Mouse (Mus musculus): ENCODE results near the gene Cpeb1. TPM values are rescaled to one million over a fixed set of nuclear protein-coding genes. Genes with fewer than 3 reads are reported as not detected.

The Cpeb1 gene
- polyA plus RNA-seq, 1 experiment from 2014 or later: 2.0 TPM

DNA sequence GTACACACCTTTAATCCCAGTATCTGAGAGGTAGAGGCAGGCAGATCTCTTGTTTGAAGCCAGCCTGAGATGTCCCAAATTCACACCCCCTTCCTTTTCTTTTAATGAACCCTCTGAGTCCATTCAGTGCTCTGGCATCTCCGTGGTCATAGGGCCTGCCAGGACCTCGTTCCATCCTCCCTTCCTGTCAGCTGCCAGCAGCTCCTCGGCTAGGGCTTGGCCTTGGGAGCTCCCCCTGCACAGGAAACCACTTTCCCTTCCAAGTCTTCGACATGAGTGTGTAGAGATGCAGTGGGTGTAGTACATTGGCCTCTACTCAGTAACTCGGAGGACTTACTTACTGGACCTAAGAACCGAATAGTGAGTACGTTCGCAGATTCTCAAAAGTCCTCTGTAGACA lies 139.7 kb downstream of the Cpeb1 start:
- no peaks in the 10 kb centered on the region for H3K9me3 ChIP-seq
- H3K27me3 ChIP-seq: no peaks in the 10 kb centered on the region
- no peaks in the 10 kb centered on the region for H3K4me1 ChIP-seq
- no peak overlapping the region for H3K4me2 ChIP-seq (replicated peaks)
- H3K36me3 ChIP-seq: no peaks in the 10 kb centered on the region
- 76% methylated on average over 8 of the region's 8 CpGs for WGBS
- H3K9ac ChIP-seq (replicated peaks): no peak overlapping the region
- ATAC-seq (replicated peaks): no peak
- H3K4me3 ChIP-seq: no peak overlapping the region
- H3K27ac ChIP-seq (replicated peaks): no peak overlapping the region

DNA sequence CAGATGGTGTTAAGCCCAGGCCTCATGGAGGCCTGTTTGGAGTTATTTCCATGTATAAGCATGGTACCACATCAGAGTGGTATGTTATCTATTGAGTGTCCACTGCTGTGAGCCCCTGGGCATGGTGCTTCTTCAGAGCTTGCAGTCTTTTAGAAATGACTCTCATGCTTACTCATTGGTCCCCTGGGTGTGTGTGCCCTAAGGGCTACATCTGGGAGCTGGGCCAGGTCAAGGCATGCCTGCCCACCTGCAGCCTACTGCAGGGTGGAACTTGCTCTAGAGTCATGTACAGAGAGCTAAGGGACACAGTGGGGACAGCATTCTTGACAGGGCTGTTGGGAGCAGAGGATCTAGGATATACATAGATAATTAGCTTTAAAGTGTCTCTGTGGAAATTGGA lies 143.7 kb downstream of the Cpeb1 start:
- H3K9ac ChIP-seq (replicated peaks): no peak overlapping the region
- H3K4me2 ChIP-seq (replicated peaks): no peak overlapping the region
- no peaks in the 10 kb centered on the region for H3K4me1 ChIP-seq
- no peak overlapping the region for H3K27ac ChIP-seq (replicated peaks)
- no peak for ATAC-seq (replicated peaks)
- H3K4me3 ChIP-seq: no peak overlapping the region
- H3K36me3 ChIP-seq: no peaks in the 10 kb centered on the region
- no peaks in the 10 kb centered on the region for H3K27me3 ChIP-seq
- no peaks in the 10 kb centered on the region for H3K9me3 ChIP-seq

DNA sequence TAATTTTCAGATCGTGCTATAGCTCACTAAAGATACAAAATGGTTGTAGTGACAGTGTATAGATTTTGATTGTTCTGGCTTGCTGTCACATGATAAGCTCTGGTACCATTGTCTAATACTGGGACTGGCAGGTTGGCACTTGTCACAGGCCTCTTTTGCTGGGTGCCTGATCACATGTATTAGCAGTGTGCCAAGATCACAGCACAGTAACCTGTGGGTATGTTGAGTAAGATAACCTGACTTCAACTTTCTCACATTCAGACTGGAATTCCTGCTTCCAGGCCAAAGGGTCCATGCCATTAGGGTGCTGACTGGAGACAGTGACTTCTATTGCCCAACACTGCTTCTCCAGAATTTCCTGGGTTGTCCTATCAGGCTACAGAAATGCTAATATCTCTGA lies 144.1 kb downstream of the Cpeb1 start:
- no peak overlapping the region for H3K9ac ChIP-seq (replicated peaks)
- no peaks in the 10 kb centered on the region for H3K4me1 ChIP-seq
- H3K36me3 ChIP-seq: no peaks in the 10 kb centered on the region
- no peaks in the 10 kb centered on the region for H3K27me3 ChIP-seq
- ATAC-seq (replicated peaks): no peak
- no peaks in the 10 kb centered on the region for H3K9me3 ChIP-seq
- no peak overlapping the region for H3K4me2 ChIP-seq (replicated peaks)
- 95% methylated on average over 1 of the region's 1 CpGs for WGBS
- H3K4me3 ChIP-seq: no peak overlapping the region
- H3K27ac ChIP-seq (replicated peaks): no peak overlapping the region

DNA sequence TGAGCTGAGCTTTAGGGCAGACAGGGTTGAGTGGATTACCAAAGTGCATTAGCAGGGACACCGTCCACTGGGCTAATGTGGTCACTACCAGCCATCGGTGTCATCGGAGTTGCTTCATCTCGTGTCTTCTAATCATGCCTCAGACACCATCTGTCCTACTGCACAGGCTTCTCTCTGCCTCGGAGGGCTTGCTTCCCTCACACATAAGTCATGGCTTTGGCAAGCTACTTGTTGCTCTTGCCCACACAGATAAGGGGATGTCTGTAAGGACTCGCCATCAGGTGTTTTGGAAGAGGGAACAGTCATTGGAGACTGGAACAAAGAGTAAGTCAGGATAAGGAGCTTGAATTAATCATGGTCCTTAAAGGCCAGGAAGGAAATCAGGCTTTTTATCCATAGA lies 146.0 kb downstream of the Cpeb1 start:
- ATAC-seq (replicated peaks): no peak
- Histone ChIP-seq H3K27ac (replicated peaks) (no peak overlapping the region), H3K27me3 (no peaks in the 10 kb centered on the region), H3K4me2 (replicated peaks) (no peak overlapping the region), H3K9me3 (no peaks in the 10 kb centered on the region), H3K9ac (replicated peaks) (no peak overlapping the region), H3K4me3 (no peak overlapping the region), H3K36me3 (no peaks in the 10 kb centered on the region), H3K4me1 (no peaks in the 10 kb centered on the region)
- WGBS: 92% methylated on average over 6 of the region's 6 CpGs

DNA sequence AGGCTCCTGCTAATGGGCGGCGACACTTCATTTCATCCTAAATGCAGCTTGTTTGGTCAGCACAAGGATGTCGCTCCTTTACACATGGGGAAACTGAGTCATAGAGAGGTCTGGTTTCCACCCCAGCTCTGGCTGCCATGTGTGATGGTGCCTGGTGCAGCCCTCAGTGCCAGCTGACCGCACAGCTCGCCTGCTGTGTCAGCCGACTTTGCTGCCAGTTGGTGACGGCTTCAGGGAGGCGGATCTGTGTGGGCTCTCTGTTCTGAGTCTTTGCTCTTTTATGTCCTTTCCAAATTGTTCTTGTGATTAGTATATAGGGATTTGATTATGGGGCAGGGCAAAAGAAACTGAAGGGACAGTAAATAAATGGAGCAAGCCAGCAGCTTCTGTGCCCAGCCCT lies 147.5 kb downstream of the Cpeb1 start:
- Histone ChIP-seq H3K4me2 (replicated peaks) (no peak overlapping the region), H3K4me3 (no peak overlapping the region), H3K9me3 (no peaks in the 10 kb centered on the region), H3K9ac (replicated peaks) (no peak overlapping the region), H3K27me3 (no peaks in the 10 kb centered on the region), H3K4me1 (no peaks in the 10 kb centered on the region), H3K27ac (replicated peaks) (no peak overlapping the region), H3K36me3 (no peaks in the 10 kb centered on the region)
- 77% methylated on average over 8 of the region's 8 CpGs for WGBS
- ATAC-seq (replicated peaks): no peak

DNA sequence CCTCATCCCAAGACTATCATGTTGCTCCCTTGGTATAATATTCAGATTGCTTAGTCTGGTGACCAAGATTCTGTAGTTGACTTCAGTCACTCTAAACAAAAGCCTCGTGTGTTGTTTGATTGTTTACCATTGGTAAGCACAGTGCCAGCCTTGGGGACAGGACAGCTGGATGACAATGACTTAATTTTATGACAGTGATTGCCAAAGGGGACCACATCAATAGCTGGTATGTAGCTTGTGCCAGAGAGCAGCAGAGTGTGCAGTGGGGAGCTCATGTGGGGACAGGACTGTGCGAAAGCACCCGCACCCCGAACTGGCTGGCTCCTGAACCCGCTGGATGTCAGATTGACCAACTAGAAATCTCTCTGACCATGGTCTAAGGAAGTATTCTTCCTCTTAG lies 150.6 kb downstream of the Cpeb1 start:
- Histone ChIP-seq H3K27me3 (no peaks in the 10 kb centered on the region), H3K9ac (replicated peaks) (no peak overlapping the region), H3K9me3 (no peaks in the 10 kb centered on the region), H3K4me2 (replicated peaks) (no peak overlapping the region), H3K4me1 (no peaks in the 10 kb centered on the region), H3K27ac (replicated peaks) (no peak overlapping the region), H3K4me3 (no peak overlapping the region), H3K36me3 (no peaks in the 10 kb centered on the region)
- no peak for ATAC-seq (replicated peaks)
- 93% methylated on average over 5 of the region's 5 CpGs for WGBS

DNA sequence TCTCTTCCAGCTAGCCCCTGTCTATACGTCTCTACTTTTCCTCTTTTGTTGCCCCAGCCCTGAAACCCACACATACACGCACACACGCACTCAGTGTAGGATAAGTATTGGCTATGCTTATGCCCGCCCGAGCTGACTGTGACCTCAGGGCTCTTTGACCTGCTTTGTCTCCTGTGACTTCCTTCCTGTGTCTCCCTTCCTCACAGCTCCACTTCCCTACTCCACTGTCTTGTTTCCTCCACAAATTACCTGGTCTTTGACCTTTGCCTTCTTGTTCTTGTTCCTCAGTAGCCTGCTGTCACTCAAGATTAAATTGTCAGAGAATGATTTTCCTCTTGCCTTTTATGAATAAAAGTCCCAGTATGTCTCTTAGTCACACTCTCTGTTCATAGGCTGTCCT lies 151.2 kb downstream of the Cpeb1 start:
- Histone ChIP-seq H3K4me2 (replicated peaks) (no peak overlapping the region), H3K36me3 (no peaks in the 10 kb centered on the region), H3K9me3 (no peaks in the 10 kb centered on the region), H3K4me1 (no peaks in the 10 kb centered on the region), H3K9ac (replicated peaks) (no peak overlapping the region), H3K27ac (replicated peaks) (no peak overlapping the region), H3K4me3 (no peak overlapping the region), H3K27me3 (no peaks in the 10 kb centered on the region)
- ATAC-seq (replicated peaks): no peak
- 83% methylated on average over 5 of the region's 5 CpGs for WGBS

DNA sequence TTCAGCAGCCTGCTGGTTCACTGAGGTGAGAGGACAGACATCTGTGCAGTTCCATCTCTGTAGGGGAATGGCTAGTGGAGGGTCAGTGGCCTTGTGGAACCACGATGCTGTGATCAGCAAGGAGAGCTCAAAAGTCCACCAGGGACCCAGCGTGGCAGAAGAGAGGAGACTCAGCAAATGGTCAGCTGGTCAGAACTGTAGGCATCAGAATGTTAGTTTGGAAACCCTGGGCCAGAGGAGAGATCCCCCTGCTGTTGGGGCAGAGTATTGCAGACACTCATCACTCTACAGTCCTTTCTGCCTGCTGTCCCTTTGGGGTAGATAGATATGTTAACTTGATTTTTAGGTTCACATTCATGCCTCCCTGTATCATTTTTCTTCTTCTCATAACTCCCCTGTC lies 151.6 kb downstream of the Cpeb1 start:
- no peak overlapping the region for H3K27ac ChIP-seq (replicated peaks)
- no peaks in the 10 kb centered on the region for H3K36me3 ChIP-seq
- no peak for ATAC-seq (replicated peaks)
- H3K27me3 ChIP-seq: no peaks in the 10 kb centered on the region
- no peak overlapping the region for H3K4me2 ChIP-seq (replicated peaks)
- H3K4me1 ChIP-seq: no peaks in the 10 kb centered on the region
- no peak overlapping the region for H3K4me3 ChIP-seq
- H3K9me3 ChIP-seq: no peaks in the 10 kb centered on the region
- no peak overlapping the region for H3K9ac ChIP-seq (replicated peaks)
- 100% methylated on average over 2 of the region's 2 CpGs for WGBS

DNA sequence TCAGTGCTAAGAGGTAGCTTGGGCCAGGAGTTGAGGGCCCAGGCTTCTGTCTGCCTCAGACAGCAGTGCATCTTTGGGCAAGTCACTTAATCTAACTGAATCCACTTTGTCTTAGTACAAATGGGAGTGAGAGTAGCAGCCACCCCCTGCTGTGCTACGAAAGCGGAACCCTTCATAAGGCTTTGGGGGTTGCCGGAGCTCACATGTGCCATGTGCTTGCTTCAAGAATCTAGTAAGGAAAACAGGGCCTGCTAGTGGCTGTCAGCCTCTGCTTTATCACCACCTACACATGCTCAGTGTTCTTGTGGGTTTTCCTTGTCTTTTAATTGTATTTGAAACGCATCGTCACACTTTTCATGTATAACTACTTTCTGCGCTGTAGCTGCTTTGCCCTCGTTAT lies 153.9 kb downstream of the Cpeb1 start:
- no peak overlapping the region for H3K4me2 ChIP-seq (replicated peaks)
- no peak for ATAC-seq (replicated peaks)
- H3K4me1 ChIP-seq: no peaks in the 10 kb centered on the region
- no peaks in the 10 kb centered on the region for H3K27me3 ChIP-seq
- no peak overlapping the region for H3K9ac ChIP-seq (replicated peaks)
- no peaks in the 10 kb centered on the region for H3K36me3 ChIP-seq
- H3K9me3 ChIP-seq: no peaks in the 10 kb centered on the region
- H3K27ac ChIP-seq (replicated peaks): no peak overlapping the region
- WGBS: 37% methylated on average over 7 of the region's 7 CpGs
- no peak overlapping the region for H3K4me3 ChIP-seq

DNA sequence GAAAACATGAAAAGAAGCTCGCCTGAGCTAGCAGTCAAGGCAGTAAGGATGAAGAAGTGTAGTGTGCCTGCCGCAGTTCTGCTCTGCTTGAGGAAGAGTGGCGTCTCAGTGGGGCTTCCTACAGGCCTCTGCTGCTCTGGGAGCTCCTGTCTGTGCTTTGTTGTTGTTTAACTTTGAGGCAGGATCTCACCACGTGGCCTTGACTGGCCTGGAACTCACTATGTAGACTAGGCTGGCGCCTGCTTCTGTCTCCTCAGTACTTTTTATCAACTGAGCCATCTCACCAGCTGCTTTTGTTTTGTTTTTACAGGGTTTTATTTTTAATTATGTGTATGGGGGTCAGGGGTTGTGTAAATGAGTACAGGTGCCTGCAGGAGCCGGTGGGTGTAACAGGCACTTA lies 157.1 kb downstream of the Cpeb1 start:
- no peak overlapping the region for H3K27ac ChIP-seq (replicated peaks)
- no peak for ATAC-seq (replicated peaks)
- no peaks in the 10 kb centered on the region for H3K27me3 ChIP-seq
- H3K4me3 ChIP-seq: no peak overlapping the region
- no peaks in the 10 kb centered on the region for H3K9me3 ChIP-seq
- H3K4me2 ChIP-seq (replicated peaks): no peak overlapping the region
- H3K9ac ChIP-seq (replicated peaks): no peak overlapping the region
- no peaks in the 10 kb centered on the region for H3K36me3 ChIP-seq
- 48% methylated on average over 6 of the region's 6 CpGs for WGBS
- no peaks in the 10 kb centered on the region for H3K4me1 ChIP-seq

Other genes starting within 250 kb of the Cpeb1 start
- gene Pde8a, start 241.9 kb downstream of the Cpeb1 start, polyA plus RNA-seq (2015; fragmentation: Nextera tagmentation; extraction: Ambion mirVana): 1.6 and 2.2 TPM in 2 replicates
- 804 and 852 TPM in 2 replicates for gene Rps17, start 110.2 kb downstream of the Cpeb1 start, polyA plus RNA-seq (2015; fragmentation: Nextera tagmentation; extraction: Ambion mirVana)
- 119 and 120 TPM in 2 replicates for gene Ap3b2, start 38.5 kb upstream of the Cpeb1 start, polyA plus RNA-seq (2015; fragmentation: Nextera tagmentation; extraction: Ambion mirVana)
- not detected in 2 replicates for gene BC048679, start 42.8 kb upstream of the Cpeb1 start, polyA plus RNA-seq (2015; fragmentation: Nextera tagmentation; extraction: Ambion mirVana)
- gene Fsd2, start 111.5 kb upstream of the Cpeb1 start, polyA plus RNA-seq (2015; fragmentation: Nextera tagmentation; extraction: Ambion mirVana): 0.31 and 0.34 TPM in 2 replicates
- 5.7 and 7.6 TPM in 2 replicates for gene Whamm, start 115.8 kb upstream of the Cpeb1 start, polyA plus RNA-seq (2015; fragmentation: Nextera tagmentation; extraction: Ambion mirVana)